Mouse (Mus musculus) erythroid progenitor cell, adult 5-6 weeks (primary cell): ENCODE data around the gene Kif3b. TPM values are rescaled to one million over a fixed set of nuclear protein-coding genes. Genes with fewer than 3 reads are reported as not detected.
"Not testable (repeated sequence)": the region's sequence is repeated elsewhere in the genome, so short reads cannot be mapped to it uniquely, and the experiment has no call there.

Experiments used
- ATAC-seq: replicated peaks from 2 replicates; pipeline ENCODE4 v1.8.0; 2016; ENCODE audit warnings: moderate number of reproducible peaks, mild to moderate bottlenecking, moderate TSS enrichment, inconsistent platforms; ENCODE audit not compliant: poor library complexity, low FRiP score, severe bottlenecking
- total RNA-seq, 2 experiments: library from RNA; stranded (forward) in 1 of 2; stranded (reverse) in 1 of 2; fragments of 150-400 nt in 1 of 2; fragments of 186-747, 209-891 nt in 1 of 2; gene quantifications; 2 replicates each; pipeline versions ENCODE4 v1.2.3 to v1.2.4; 2015 to 2017; ENCODE audit warnings: low replicate concordance in 2 of 2

Gene Kif3b
- total RNA-seq, 2 experiments from 2014 or later = 1.4 to 2.5 TPM

GRCm38 (mm10) chr2:153342166-153342565, 51.0 kb downstream of the Kif3b start:
- ATAC-seq = no peak

- no peak for ATAC-seq
Observed at GRCm38 (mm10) chr2:153342602-153343001, 51.4 kb downstream of the Kif3b start.

GRCm38 (mm10) chr2:153343191-153343590, 52.0 kb downstream of the Kif3b start:
- ATAC-seq = no peak

- peak; percentile 9 for ATAC-seq
Observed at GRCm38 (mm10) chr2:153345071-153345453, 53.8 kb downstream of the Kif3b start.

GRCm38 (mm10) chr2:153345454-153346220, 54.4 kb downstream of the Kif3b start, which contains the start of gene Asxl1:
Asxl1 (plus strand) TSS chr2:153345829.
- ATAC-seq = peak; percentile 89

GRCm38 (mm10) chr2:153346221-153347182, 55.3 kb downstream of the Kif3b start:
- no peak for ATAC-seq

- ATAC-seq = no peak
Observed at GRCm38 (mm10) chr2:153347183-153347781, 56.1 kb downstream of the Kif3b start.

GRCm38 (mm10) chr2:153348100-153348831, 57.1 kb downstream of the Kif3b start:
- no peak for ATAC-seq

GRCm38 (mm10) chr2:153350552-153351181, 59.5 kb downstream of the Kif3b start:
- 0 out of 2 replicates have a peak, but pooled peaks have one; percentile 18 for ATAC-seq

GRCm38 (mm10) chr2:153354648-153355047, 63.4 kb downstream of the Kif3b start:
- ATAC-seq = no peak

GRCm38 (mm10) chr2:153356784-153357183, 65.6 kb downstream of the Kif3b start:
- ATAC-seq = no peak

- ATAC-seq = no peak; the same call in 1 of the 2 replicates
Observed at GRCm38 (mm10) chr2:153361101-153361710, 70.0 kb downstream of the Kif3b start.

GRCm38 (mm10) chr2:153364531-153364930, 73.3 kb downstream of the Kif3b start:
- not testable (repeated sequence) for ATAC-seq

GRCm38 (mm10) chr2:153370871-153371270, 79.7 kb downstream of the Kif3b start:
- ATAC-seq = no peak

- no peak for ATAC-seq
Observed at GRCm38 (mm10) chr2:153375380-153375779, 84.2 kb downstream of the Kif3b start.

GRCm38 (mm10) chr2:153380479-153380878, 89.3 kb downstream of the Kif3b start:
- no peak for ATAC-seq
